Comparison of ENCODE assay signal across 1 mouse cellular context in genomic region chr7:28789235-28789634, GRCm38 (mm10).
TF ChIP-seq lines count a peak whose summit lies in the region.

No protein-coding gene starts in this region.

TF ChIP-seq in CH12.LX, 34 proteins besides CTCF, POLR2A, EP300 and RAD21 (continued from another document):
- TF ChIP-seq RCOR1 (conservative IDR thresholded peaks at IDR 0.05; ENCODE audit: low read depth, low read length) (no peak), KAT2A (IDR thresholded peaks at IDR 0.05; ENCODE audit: insufficient replicate concordance, low read length) (no peak), MAX (IDR thresholded peaks at IDR 0.05; ENCODE audit: low read length) (0 out of 2 replicates have a peak, but pooled peaks have one; percentile 22)
